Mouse (Mus musculus): Measurements from ENCODE around the gene Gja5.

The Gja5 gene

DNA sequence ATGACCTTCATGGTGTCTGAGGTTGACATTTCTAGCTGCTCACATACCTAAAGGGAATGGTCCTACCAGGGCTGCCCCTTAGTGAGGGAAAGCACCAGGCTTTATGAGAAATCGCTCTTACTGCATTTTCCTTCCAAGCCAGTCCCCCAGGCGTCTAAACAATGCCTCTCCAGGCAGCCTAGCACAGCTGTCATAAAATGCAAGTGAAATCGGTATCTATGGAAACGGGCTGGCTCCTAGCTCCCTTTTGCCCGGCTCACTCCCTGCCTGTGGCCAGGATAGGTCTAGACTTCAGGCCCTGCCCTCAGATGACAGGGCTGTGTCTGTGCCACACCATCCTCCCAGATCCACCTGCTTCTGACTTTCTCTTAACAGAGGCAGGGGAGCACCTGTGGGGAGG is 33.1 kb downstream of the Gja5 start:
- peak in 1 of 2 experiments; percentile 5 for DNase-seq

DNA sequence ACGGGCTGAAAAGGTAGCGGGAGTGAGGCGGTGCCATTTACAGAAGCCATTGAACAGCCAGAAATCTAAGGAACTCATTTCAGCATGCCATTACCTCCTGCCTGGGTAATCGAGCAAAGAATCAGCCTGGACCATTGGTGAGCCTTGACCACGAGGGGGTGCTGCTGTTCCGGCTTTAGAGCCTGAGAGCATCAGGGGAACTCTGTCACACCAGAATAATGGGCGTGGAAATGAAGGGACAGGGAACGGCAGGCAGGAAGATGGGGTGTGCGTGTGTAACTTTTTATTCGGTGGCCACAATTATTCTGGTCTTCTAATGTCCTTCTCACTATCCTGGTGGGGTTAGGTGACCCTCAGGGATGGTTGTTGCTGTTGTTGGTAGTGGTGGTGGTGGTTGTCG is 34.2 kb downstream of the Gja5 start:
- DNase-seq, result peak; percentile 94

GRCm38 (mm10) chr3:96942706-96943105 is 38.2 kb downstream of the Gja5 start:
- DNase-seq, result no peak

DNA sequence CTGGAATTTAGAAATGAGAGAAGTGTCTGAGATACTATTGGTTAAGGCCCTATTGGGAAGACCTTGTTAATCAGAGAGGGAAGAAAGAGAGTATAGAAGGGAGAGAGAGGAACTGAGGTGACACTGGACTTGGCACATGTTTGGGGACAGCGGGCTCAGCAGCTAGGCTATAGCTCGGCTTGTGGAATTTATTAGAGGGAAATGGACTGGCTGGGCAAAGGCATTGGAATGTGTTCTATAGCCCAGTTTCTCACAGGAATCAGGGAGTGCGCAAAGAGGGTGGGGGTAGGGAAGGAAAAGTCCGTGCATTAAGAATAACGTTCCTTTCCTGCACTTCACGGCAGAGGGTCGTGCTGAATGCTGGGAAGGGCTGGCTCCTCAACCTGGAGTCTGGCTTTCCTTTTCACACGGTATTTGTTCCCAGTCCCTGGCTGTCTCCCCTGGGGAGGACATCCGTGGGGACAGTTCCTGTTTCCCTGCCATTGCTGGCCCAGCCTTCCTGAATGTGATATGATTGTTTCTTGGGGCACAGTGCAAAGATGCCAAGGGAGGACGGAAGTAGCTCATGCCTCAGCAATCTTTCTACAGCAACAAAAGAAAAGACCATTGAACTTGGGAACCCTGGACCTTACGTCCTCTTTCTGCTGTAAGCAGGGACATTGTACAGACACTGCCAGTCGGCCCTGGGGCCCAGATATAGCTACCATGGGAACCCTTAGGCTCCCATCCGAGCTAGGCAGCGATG is 49.2 kb downstream of the Gja5 start:
- peak in 1 of 2 experiments; percentile 19 for DNase-seq

GRCm38 (mm10) chr3:96960597-96960996 is 56.1 kb downstream of the Gja5 start:
- DNase-seq, result peak in 1 of 2 experiments; percentile 11

DNA sequence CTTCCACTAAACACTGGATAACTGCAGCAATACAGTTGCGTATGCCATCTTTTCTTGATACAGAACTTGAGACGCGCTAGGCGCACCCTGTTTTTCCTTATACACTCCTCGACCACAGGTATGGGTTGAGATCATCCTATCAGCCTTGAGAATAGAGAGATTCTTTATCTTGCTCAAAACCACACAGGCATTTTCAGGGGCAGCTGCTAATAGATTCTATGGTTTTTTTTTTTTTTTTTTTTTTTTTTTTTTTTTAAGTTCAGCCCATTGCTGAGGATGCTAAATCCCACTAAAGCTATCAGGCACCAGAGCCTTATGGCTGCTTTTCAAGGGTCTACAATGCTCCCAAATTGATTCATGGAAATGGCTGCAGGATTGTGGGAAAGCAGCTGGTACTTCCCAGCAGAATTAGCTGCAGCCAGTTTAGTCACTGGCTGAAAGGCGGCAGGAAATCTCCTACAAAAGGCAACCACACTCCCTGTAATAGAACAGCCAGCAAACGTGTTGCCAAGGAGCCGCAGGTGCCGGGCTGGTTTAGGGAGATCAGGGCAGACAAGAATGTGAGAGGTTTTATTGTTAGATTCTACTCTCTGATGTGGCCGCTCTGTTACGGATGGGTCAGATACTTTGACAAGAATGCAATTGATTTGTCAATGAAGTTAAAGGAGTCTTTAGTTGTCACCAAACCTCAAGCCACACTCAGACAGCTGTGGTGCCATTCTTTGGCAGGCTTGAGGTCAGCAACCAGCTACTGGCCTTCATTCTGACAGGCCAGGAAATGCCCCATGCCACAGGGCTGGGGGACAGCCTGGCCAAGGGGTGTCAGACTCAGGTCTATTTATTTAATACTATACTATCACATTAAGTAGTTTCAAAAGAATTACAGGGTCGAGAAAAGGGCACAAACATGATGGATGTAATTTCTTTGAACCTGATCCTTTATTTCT is 58.9 kb downstream of the Gja5 start:
- no peak for DNase-seq

DNA sequence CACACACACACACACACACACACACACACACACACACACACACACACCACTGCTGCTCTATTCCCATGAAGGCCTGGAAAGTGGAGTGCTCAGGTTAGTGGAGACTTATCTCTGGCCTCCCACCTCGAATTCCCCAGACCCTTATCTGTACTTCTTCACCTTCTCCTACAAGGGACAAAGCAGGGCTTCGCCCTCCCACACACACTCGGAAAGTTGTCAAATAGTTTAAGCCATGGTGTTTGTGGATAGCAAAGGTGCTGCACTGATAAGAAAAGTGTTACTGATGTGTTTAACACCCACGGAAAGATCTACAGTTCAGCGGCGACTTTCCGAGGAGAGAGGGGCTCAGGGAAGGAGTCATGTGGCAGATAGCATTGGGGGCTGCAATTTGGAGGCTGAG is 66.5 kb downstream of the Gja5 start:
- DNase-seq, result no peak

DNA sequence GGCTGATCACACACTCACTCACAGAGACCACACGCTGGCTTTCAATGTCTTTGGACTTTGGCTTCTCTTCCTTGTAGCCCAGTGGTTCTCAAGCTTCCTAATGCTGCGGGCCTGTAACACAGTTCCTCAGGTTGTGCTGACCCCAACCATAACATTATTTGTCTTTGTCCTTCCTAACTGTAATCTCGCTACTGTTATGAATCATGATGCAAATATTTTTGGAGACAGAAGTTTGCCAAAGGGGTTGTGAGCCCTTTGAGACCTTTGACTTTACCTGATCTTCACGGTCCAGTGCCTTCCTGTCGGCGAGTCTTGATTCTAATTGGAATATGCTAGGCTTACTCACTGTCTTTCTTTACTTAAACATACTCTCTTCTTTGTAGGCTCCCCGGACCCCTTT is 70.0 kb downstream of the Gja5 start:
- no peak for DNase-seq

DNA sequence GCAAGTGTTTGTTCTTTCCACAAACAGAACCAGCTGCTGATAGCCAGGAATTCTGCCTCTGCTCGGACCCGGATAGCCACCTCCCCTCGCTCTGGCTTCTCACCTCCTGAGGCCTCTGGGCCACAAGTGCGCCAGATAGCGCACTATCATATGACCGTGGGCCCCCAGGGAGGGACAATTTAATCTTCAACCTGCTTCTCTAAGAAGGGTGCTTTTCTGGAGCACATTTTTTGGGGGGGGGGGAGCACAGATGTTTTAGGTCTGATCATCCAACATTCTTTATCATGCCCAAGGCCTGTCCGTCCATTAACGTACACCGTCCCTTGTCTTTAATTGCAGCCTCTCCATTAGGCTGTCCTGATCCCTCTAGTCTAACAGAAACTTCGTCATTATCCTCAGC is 71.1 kb downstream of the Gja5 start:
- no peak for DNase-seq

DNA sequence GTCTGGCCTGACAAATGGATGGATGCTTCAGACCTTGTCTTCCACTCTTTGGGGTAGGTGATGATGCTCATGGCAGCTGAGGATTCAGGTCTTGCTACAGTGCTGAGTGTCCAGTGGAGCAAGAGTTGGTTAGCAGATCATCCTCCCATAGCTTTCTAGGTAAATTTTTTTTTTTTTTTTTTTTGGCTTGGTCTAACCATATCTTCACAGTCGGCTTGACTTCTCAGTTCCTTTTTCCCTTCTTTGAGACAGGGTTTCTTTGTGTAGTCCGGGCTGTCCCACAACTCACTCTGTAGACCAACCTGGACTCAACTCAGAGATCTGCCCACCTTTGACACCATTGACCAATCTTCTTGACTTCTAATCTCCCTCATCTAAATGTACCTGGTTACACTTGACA is 73.0 kb downstream of the Gja5 start:
- DNase-seq, result no peak

DNA sequence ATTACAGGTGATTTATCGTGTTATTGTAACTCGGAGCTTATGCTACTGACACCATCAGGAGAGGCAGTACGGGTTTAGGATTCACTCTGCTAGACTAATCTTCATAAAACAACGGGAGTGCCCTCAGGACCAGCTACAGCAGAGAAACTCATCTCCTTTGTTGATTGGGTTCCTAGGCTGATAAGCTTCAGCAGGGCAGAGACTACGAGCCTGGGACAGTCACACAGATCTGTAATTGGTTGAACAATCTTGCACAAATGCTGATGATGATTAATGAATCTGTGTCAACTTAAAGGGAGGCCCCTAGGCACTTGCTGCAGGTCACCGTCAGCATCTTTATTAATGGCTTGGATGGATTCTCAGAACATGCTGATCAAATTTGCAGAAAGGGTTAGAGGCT is 74.0 kb downstream of the Gja5 start:
- DNase-seq, result no peak

DNA sequence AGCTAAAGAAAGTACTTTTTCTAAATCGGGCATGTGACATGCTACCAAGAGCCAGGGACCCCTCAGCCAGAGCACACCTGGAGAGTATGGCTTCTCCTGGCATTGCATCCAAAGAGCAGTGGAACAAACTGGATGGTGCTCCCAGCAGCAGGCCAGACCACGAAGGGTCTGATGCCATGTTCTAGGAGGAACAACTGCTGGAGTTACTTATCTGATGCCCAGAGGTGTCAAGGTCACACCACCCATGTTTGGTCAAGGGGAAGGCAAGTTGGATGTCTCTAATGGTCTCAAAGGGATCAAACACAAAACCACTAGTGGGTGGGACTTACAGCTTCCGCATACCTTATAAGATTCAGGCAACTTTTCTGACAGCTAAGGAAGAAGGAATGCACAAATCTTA is 74.5 kb downstream of the Gja5 start:
- no peak for DNase-seq

GRCm38 (mm10) chr3:96981833-96982232 is 77.3 kb downstream of the Gja5 start:
- no peak for DNase-seq

DNA sequence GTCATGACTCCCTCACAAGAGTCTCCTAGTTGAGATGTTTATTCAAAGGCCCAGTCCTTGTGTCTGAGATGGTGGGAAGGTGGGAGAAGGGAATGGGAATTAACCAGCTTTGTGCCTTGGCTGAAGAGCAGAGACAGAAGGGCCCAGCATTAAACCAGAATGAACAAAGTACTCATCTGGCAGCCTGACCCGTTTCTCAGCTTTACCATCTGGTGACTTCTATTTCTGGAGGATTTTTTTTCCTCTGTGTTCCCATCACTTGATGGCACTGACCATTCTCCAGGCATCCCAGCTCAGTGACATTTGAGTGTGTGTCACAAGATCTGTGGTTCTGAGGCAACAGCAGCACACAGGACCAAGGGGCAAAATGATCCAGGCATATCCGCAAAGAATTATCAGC is 78.2 kb downstream of the Gja5 start:
- no peak for DNase-seq

GRCm38 (mm10) chr3:96992526-96992925 is 88.0 kb downstream of the Gja5 start:
- no peak for DNase-seq

GRCm38 (mm10) chr3:96997770-96998169 is 93.3 kb downstream of the Gja5 start:
- no peak for DNase-seq

DNA sequence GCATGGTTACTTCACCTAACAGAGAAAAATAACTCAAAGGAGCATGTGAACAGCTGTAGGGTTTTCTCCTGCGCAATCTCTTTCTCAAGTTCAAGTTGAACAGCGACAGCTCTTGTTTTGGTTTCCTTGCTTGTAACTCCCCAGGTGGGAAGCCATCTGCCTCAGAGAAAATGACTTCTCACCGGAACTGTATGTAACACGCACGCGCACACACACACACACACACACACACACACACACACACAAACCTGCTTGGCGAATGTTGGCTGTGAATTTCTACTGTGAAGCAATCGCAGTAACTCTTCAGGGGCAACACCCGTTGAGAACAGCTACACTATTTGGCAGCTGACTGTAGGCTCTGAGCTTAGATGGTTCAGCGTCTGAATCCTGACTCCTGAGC is 98.6 kb downstream of the Gja5 start:
- no peak for DNase-seq

- DNase-seq, result no peak
These were observed 100.0 kb downstream of the Gja5 start for GRCm38 (mm10) chr3:97004509-97004908.

GRCm38 (mm10) chr3:97007010-97007448 is 102.5 kb downstream of the Gja5 start:
- no peak for DNase-seq

DNA sequence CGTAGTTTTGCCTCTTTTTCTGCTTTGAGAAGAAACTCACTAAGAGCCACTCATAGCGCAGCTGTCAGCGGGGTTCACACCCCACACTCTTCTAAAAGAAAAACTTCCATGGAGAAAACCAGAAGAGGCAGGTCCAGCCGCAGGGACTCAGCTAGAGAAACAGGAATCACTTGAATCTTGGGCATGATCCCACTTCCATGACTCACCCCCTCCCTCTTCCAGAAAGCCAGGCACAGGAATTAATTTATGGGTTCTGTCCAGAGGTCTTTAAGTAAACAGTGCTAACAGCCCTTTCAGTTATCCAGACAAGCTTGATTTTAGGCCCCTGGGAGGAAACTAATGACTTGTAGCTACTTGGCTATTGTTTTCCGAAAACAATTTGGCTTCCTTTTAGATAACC is 120.7 kb downstream of the Gja5 start:
- DNase-seq, result peak; percentile 22 to 41

- DNase-seq, result peak; percentile 10 to 17
These were observed 127.6 kb downstream of the Gja5 start for GRCm38 (mm10) chr3:97032053-97032496.

DNA sequence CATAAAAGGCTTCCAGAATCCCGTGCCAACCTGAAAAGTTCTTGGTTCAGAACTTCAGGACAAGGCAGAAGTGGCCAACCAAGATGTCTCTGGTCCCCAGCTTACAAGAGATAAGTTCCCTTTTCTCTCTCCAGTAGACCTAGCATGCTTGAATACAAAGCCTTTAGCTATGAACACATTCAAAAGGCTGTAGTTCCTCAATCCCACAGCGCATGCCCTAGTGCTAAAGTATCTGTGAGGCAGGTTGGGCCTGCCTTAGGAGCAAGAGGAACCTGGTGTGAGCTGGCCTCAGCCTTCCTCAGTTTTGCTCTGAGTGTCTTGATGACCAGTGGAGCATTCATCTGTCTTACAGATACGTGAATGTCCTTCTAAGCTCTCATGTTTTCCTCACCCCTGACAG is 131.1 kb downstream of the Gja5 start:
- no peak for DNase-seq

DNA sequence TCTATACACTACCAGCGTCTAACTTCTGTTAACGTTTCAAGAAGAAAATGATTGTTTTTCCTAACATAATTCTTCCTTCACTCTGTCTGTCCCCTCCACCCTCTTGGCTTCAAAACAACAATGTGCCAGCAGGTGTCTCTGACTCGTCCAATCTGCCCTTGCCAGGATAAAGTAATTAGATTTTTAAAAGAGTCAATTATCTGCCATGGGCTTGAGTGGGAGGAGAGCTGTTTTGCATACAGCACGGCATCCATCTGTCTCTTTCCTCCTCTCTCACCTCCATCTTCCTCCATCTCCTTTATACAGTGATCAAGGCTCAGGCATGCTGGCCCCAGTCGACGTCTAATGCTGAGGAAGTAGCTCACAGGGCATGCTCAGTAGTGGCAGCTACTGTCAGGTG is 132.6 kb downstream of the Gja5 start:
- DNase-seq, result no peak

DNA sequence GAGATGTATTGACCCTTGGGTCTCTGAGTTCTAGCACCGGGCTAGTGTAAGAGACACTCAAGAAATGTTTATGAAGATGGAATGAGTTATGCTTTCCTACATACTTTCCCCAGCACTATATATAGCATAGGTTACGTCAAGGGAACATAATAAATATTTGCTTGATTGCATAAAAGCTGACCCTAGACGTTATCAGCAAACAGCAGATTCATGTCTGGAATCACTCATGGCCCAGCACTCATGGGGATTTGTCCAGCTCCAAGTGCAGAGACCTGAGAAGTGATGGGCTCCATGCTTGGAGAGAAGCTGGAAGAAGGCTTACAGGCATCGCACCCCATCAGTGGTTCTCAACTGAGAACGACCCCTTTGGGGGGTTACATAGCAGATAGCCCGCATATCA is 135.2 kb downstream of the Gja5 start:
- DNase-seq, result no peak

All from kidney, postnatal 4 days (tissue).